ENCODE assay signal across 8 mouse cellular contexts in genomic region chr5:149321909-149322841, GRCm38 (mm10). TPM values are rescaled to one million over a fixed set of nuclear protein-coding genes. Genes with fewer than 3 reads are reported as not detected.
DNase-seq lines count a peak whose midpoint lies in the region; ATAC-seq and TF ChIP-seq lines count a peak whose summit lies in the region.

No protein-coding gene starts in this region.

- H3K36me3 ChIP-seq in kidney, embryonic 15.5 days: no peaks in the 10 kb centered on the region
- H3K36me3 ChIP-seq in midbrain, embryonic 16.5 days (ENCODE audit: control insufficient read depth, insufficient read depth, low read length): no peaks in the 10 kb centered on the region

- no peaks in the 10 kb centered on the region for H3K27me3 ChIP-seq in kidney, embryonic 15.5 days
- H3K27me3 ChIP-seq in midbrain, embryonic 16.5 days (ENCODE audit: control insufficient read depth, insufficient read depth, low read depth, low read length): no peaks in the 10 kb centered on the region

- H3K4me3 ChIP-seq in gastrocnemius, adult 2 months: no peak overlapping the region
- H3K4me3 ChIP-seq in embryonic fibroblast, embryonic 13.5 days (ENCODE audit: insufficient read depth, low read length): no peak overlapping the region
- H3K4me3 ChIP-seq in kidney, embryonic 15.5 days (replicated peaks): no peak overlapping the region
- no peak overlapping the region for H3K4me3 ChIP-seq in midbrain, embryonic 16.5 days (ENCODE audit: low read depth, low read length)

- intact Hi-C loops in gastrocnemius, adult 2 months (cut with DNase I): no loop called here

- H3K4me1 ChIP-seq in embryonic fibroblast, embryonic 13.5 days (ENCODE audit: control insufficient read depth, insufficient read depth, low read length): peaks cover 16% of the 10 kb centered on the region
- peaks cover 42% of the 10 kb centered on the region for H3K4me1 ChIP-seq in kidney, embryonic 15.5 days
- peaks cover 29% of the 10 kb centered on the region for H3K4me1 ChIP-seq in midbrain, embryonic 16.5 days (ENCODE audit: control insufficient read depth, insufficient read depth, low read length)

- DNase-seq in gastrocnemius, adult 2 months: no peak
- no peak for DNase-seq in gastrocnemius, adult 8-10 months (ENCODE audit: low spot score in 2 of 2)
- DNase-seq in gastrocnemius, postnatal 25 days: no peak
- no peak for DNase-seq in cerebellum, adult 11-12 months
- DNase-seq in right cerebral cortex, postnatal 14 days: no peak

- no peak for TF ChIP-seq POLR2A in embryonic fibroblast, embryonic 13.5 days (IDR thresholded peaks at IDR 0.05; ENCODE audit: low read depth, low read length)

- TF ChIP-seq CTCF in gastrocnemius, adult 2 months (IDR thresholded peaks at IDR 0.05): no peak
- no peak for TF ChIP-seq CTCF in embryonic fibroblast, embryonic 13.5 days (IDR thresholded peaks at IDR 0.05; ENCODE audit: borderline replicate concordance, insufficient read depth, low read length)

- H3K9me3 ChIP-seq in kidney, embryonic 15.5 days (replicated peaks): no peaks in the 10 kb centered on the region
- no peaks in the 10 kb centered on the region for H3K9me3 ChIP-seq in midbrain, embryonic 16.5 days (replicated peaks; ENCODE audit: control insufficient read depth, low read length, poor library complexity, severe bottlenecking)

- peak; percentile 27; the same call in 1 of the 2 replicates for ATAC-seq in kidney, embryonic 15.5 days (replicated peaks; ENCODE audit: low FRiP score)
- ATAC-seq in midbrain, embryonic 16.5 days: 0 out of 2 replicates have a peak, but pooled peaks have one; percentile 2

- H3K4me2 ChIP-seq in kidney, embryonic 15.5 days: peak overlapping the region; percentile 16; the same call in 1 of the 2 replicates
- no peak overlapping the region for H3K4me2 ChIP-seq in midbrain, embryonic 16.5 days (ENCODE audit: low read length)

- 0 out of 2 replicates have a peak overlapping the region, but pooled peaks have one; percentile 35 for H3K27ac ChIP-seq in gastrocnemius, adult 2 months
- H3K27ac ChIP-seq in embryonic fibroblast, embryonic 13.5 days (ENCODE audit: insufficient read depth, low read length): peak overlapping the region; percentile 95
- peak overlapping the region; percentile 87 for H3K27ac ChIP-seq in kidney, embryonic 15.5 days
- H3K27ac ChIP-seq in midbrain, embryonic 16.5 days (ENCODE audit: low read length): peak overlapping the region; percentile 69

- no peak overlapping the region for H3K9ac ChIP-seq in kidney, embryonic 15.5 days
- 0 out of 2 replicates have a peak overlapping the region, but pooled peaks have one; percentile 2 for H3K9ac ChIP-seq in midbrain, embryonic 16.5 days (ENCODE audit: low read depth, low read length)

- 44% methylated on average over 15 of the region's 15 CpGs for WGBS in kidney, embryonic 15.5 days
- 57% methylated on average over 15 of the region's 15 CpGs for WGBS in midbrain, embryonic 16.5 days

RNA-seq across cellular contexts. Expression of gene Alox5ap, which starts 57.6 kb away (rescaled TPM):
- total RNA-seq in gastrocnemius, adult 2 months (2021): 1 to 10 TPM; 4.1 to 5.1 TPM
- total RNA-seq in gastrocnemius, adult 8-10 months (2022): 1 to 10 TPM; 2.2 to 4.3 (median 2.8) TPM
- polyA plus RNA-seq in embryonic fibroblast, embryonic 13.5 days (2011; ENCODE audit: insufficient read length, low read depth, missing spikeins): 1.4 and 6.0 TPM in 2 replicates
- polyA plus RNA-seq in kidney, embryonic 15.5 days (2015; fragmentation: Nextera tagmentation; extraction: Ambion mirVana): 12.4 and 13.3 TPM in 2 replicates
- polyA plus RNA-seq in midbrain, embryonic 16.5 days (2015; fragmentation: Nextera tagmentation; extraction: Ambion mirVana): 9.3 and 12.6 TPM in 2 replicates
- total RNA-seq in gastrocnemius, postnatal 25 days (2021): 10 to 100 TPM in 1 of 2 experiments, 1 to 10 TPM in 1; 6.2 to 11.0 TPM

Comparison
In these comparisons a context has a peak if more than half of its experiments do, and no peak if none do; other contexts are left out.
1. H3K27ac ChIP-seq: peak in every context shown above with its lines; median percentile 95 in embryonic fibroblast, embryonic 13.5 days; 87 in kidney, embryonic 15.5 days; 69 in midbrain, embryonic 16.5 days; 35 in gastrocnemius, adult 2 months.